Mouse (Mus musculus) heart, adult 11 months (tissue): ENCODE data around the gene Gm44.
"Not testable (repeated sequence)": the region's sequence is repeated elsewhere in the genome, so short reads cannot be mapped to it uniquely, and the experiment has no call there.

Source experiments
- DNase-seq: peaks from one replicate; pipeline ENCODE4 v3.0.0; 2022

Gm44 gene

DNA sequence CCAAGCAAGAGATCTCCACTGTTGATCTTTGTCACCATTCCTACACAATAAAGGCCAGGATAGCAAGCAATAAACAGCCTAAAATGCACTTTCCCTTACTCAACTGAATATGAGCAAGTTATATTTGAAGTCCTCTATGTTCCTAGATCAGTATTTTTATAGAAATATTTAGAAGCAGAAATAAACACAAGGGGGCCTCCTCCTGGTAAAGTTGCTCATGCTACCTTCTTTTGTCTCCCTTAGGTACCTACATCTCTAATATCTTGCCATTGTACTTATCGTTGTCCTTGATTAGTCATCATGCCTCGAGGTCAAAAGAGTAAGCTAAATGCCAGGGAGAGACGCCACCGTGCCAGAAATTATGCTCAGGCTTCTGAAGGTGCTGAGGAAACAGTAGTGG is at the start of gene Gm44:
TSS of gene Gm44 (plus strand) at position 301 of the 400 bp plus-strand sequence.
- no peak for DNase-seq

DNA sequence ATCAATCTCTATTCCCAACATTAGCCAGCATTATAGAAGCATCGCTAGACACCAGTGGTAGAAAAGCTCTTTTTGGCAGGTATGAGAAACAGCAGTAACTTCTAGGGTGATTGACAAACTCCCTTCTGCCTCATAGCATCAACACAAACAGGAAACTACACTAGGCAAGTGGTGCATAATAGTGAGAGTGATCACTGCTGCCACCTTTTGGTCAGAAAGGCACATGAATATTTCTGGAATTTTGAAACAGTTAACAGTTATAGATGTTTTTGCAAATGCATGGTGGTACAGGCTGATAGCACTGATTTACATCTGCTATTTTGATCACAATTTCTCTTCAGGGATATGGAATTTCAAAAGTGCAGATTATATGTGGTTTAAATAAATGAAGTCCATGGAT is 36.0 kb downstream of the Gm44 start:
- no peak for DNase-seq

DNA sequence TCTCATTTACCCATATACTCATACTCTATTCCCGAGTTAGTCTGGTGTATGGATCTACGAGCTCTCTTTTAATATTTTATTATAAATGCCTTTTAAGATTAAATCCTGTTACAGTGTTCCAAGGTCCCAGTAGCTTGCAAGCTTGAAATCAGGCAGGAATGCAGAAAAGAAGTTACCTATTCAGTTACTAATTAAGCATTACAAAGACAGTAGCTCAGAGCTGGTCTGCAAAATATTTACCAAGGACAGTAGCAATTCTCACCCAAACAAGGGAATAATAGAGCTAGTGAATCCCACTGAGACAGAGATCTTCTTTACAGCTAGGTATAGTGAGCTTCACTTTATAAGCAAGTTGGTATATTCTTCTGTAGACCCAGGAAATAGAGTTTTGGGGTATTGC is 46.3 kb downstream of the Gm44 start:
- not testable (repeated sequence) for DNase-seq
